Mouse (Mus musculus) lung, adult 2 months (tissue): Measurements from ENCODE around the gene Slc2a1.

Source experiments
- CTCF ChIP-seq: fragments of 200-500 bp; IDR thresholded peaks from 2 replicates; pipeline ENCODE4 v1.5.1; 2011; ENCODE audit warnings: mild to moderate bottlenecking, low read length, control low read depth; ENCODE audit not compliant: insufficient read depth
- POLR2A ChIP-seq: fragments of 200-500 bp; IDR thresholded peaks from 2 replicates; pipeline ENCODE4 v1.6.1; 2011; ENCODE audit warnings: low read depth, mild to moderate bottlenecking, control low read depth, low read length, borderline replicate concordance; ENCODE audit errors: extremely low read depth

DNA sequence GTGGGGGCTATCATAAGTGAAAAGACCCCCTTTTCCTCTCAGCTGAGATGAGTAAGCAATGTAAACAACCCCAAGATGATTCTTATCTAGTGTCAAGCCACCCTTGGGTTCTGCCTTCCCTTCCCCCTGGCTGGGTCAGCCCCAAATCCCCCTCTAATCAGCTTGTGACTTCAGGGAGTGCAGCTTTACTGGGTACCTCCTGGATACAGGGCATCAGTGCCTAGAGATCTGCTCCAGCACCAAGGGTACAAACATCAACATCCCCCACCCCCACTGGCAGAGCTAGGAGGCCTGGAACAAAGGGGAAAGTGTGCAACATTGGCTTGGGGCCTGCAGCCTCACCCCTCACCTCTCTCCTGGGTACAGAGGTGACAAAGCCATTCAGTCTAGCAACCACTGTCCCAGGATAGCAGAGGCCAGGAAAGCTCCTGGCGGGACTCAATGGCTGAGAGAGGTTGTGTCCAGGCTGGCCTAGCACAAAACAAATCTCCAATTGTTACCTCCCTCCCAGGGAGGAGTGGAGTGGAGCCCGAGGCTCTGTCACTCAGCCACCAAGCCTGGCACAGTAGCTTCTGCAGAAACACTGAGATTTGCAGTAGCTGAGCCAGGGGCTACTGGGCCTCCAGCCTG is 3.9 kb downstream of the Slc2a1 start:
- TF ChIP-seq POLR2A: no peak
- TF ChIP-seq CTCF: no peak
